Mouse (Mus musculus) intestine, embryonic 16.5 days (tissue): ENCODE data around the gene Ssbp3. TPM values are rescaled to one million over a fixed set of nuclear protein-coding genes. Genes with fewer than 3 reads are reported as not detected.

Experiments used
- ATAC-seq: fragments of 200-750 bp; cut with Nextera tagmentation; 2 replicates; pipeline ENCODE4 v1.8.0; 2017; ENCODE audit warnings: moderate TSS enrichment, moderate library complexity
- H3K27ac ChIP-seq: fragments of 300-500 bp; sonication (generic); 2 replicates; pipeline ENCODE4 v1.5.1; 2014; ENCODE audit warnings: mild to moderate bottlenecking, low read length
- H3K27me3 ChIP-seq: fragments of 300-500 bp; sonication (generic); replicated peaks from 2 replicates; pipeline ENCODE4 v1.6.1; 2014; ENCODE audit warnings: low read length, control low read depth, mixed read lengths; ENCODE audit not compliant: control insufficient read depth, insufficient read depth
- H3K36me3 ChIP-seq: fragments of 300-500 bp; sonication (generic); 2 replicates; pipeline ENCODE4 v1.6.1; 2014; ENCODE audit warnings: low read length, control low read depth; ENCODE audit not compliant: control insufficient read depth, insufficient read depth
- H3K4me1 ChIP-seq: fragments of 300-500 bp; sonication (generic); 2 replicates; pipeline ENCODE4 v1.6.1; 2014; ENCODE audit warnings: low read length, control low read depth, mixed read lengths; ENCODE audit not compliant: control insufficient read depth, insufficient read depth
- H3K4me2 ChIP-seq: fragments of 300-500 bp; sonication (generic); 2 replicates; pipeline ENCODE4 v1.6.1; 2014; ENCODE audit warnings: low read depth, low read length, control low read depth
- H3K4me3 ChIP-seq: fragments of 300-500 bp; sonication (generic); 2 replicates; pipeline ENCODE4 v1.5.1; 2014; ENCODE audit warnings: mild to moderate bottlenecking, low read length
- H3K9ac ChIP-seq: fragments of 300-500 bp; sonication (generic); 2 replicates; pipeline ENCODE4 v1.6.1; 2014; ENCODE audit warnings: low read depth, low read length
- H3K9me3 ChIP-seq: fragments of 300-500 bp; sonication (generic); 2 replicates; pipeline ENCODE4 v1.6.1; 2016; ENCODE audit warnings: low read length, control low read depth; ENCODE audit not compliant: control insufficient read depth
- WGBS: fragments of 180-500 bp; shearing (Covaris S2); extraction: QIAGEN DNeasy Blood & Tissue Kit; methylation state at CpG from one replicate; pipeline ENCODE4 v1.1.7; 2014; 5-methylcytosine and 5-hydroxymethylcytosine counted together
- polyA plus RNA-seq: library from polyadenylated mRNA; unstranded; fragments of >200 nt; fragmentation: Nextera tagmentation; extraction: Ambion mirVana; gene quantifications from 2 replicates; pipeline ENCODE4 v1.2.1, GENCODE M21; 2015

Gene Ssbp3
- polyA plus RNA-seq, 1 experiment from 2014 or later = 38.0 TPM

- Histone ChIP-seq H3K4me3 (no peak overlapping the region), H3K9me3 (no peaks in the 10 kb centered on the region), H3K4me2 (no peak overlapping the region), H3K27ac (peak overlapping the region; percentile 6; the same call in 1 of the 2 replicates), H3K4me1 (peaks cover 64% of the 10 kb centered on the region), H3K27me3 (no peaks in the 10 kb centered on the region), H3K36me3 (no peaks in the 10 kb centered on the region), H3K9ac (no peak overlapping the region)
- 58% methylated on average over 3 of the region's 3 CpGs for WGBS
- ATAC-seq = no peak
Observed at GRCm38 (mm10) chr4:106958561-106958960, 48.1 kb downstream of the Ssbp3 start.

- no peak overlapping the region for H3K27ac ChIP-seq
- 43% methylated on average over 12 of the region's 12 CpGs for WGBS
Observed at GRCm38 (mm10) chr4:106959506-106960302, 49.2 kb downstream of the Ssbp3 start.

DNA sequence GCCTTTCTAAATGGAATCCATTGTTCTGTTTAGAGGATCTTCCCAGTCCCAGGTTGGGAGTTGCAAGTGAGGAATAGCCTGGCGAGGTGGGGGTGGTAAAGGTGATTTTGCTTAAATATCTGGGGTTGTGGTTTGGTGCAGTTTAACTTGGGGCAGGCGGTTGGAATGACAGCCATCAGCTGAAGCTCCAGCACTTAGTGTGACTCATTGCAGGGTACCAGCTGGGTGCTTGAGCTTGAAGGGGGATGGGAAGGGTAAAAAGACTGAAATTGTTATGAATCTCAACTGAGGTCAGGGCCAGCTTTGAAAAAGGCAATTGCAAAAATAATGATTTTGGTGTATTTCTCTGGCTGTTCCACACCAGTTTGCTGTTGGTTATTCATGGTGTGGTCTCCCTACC is 50.0 kb downstream of the Ssbp3 start:
- H3K4me3 ChIP-seq = no peak overlapping the region
- ATAC-seq = no peak
- no peak overlapping the region for H3K9ac ChIP-seq
- H3K9me3 ChIP-seq = no peaks in the 10 kb centered on the region
- H3K27ac ChIP-seq = no peak overlapping the region
- WGBS = 90% methylated on average over 2 of the region's 2 CpGs
- H3K36me3 ChIP-seq = no peaks in the 10 kb centered on the region
- H3K4me1 ChIP-seq = peaks cover 64% of the 10 kb centered on the region
- H3K4me2 ChIP-seq = no peak overlapping the region
- no peaks in the 10 kb centered on the region for H3K27me3 ChIP-seq

More at GRCm38 (mm10) chr4:106959506-106960302, 49.2 kb downstream of the Ssbp3 start:
- Histone ChIP-seq H3K4me1 (peaks cover 69% of the 10 kb centered on the region), H3K27me3 (no peaks in the 10 kb centered on the region), H3K36me3 (no peaks in the 10 kb centered on the region), H3K9ac (no peak overlapping the region), H3K4me3 (no peak overlapping the region), H3K4me2 (no peak overlapping the region), H3K9me3 (no peaks in the 10 kb centered on the region)
- ATAC-seq = 0 out of 2 replicates have a peak, but pooled peaks have one; percentile 12

GRCm38 (mm10) chr4:106961321-106961720 is 50.8 kb downstream of the Ssbp3 start:
- no peak for ATAC-seq
- H3K27me3 ChIP-seq = no peaks in the 10 kb centered on the region
- H3K27ac ChIP-seq = no peak overlapping the region
- H3K9ac ChIP-seq = no peak overlapping the region
- H3K4me1 ChIP-seq = peaks cover 56% of the 10 kb centered on the region
- no peaks in the 10 kb centered on the region for H3K9me3 ChIP-seq
- H3K4me2 ChIP-seq = no peak overlapping the region
- WGBS = 90% methylated on average over 1 of the region's 1 CpGs
- no peaks in the 10 kb centered on the region for H3K36me3 ChIP-seq
- no peak overlapping the region for H3K4me3 ChIP-seq

DNA sequence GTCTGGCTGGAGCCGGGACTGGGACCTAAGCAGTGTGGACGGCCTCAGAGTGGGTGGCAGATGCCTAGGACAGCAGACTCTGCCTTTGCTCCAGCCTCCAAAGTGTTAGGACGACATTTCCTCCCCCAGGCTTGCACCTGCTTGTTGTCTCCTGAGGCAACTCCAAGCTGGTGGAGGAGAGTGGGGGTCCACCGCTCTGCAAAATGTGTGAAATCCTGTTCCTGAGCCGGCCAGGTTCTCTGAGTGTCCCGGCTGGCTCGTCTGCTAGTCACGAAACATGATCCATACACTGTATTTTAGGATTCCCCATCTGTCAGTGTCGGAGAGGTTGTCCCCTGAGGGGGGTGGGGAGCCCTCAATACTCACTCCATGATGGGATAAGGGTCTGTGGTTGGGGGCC is 53.9 kb downstream of the Ssbp3 start:
- Histone ChIP-seq H3K9me3 (no peaks in the 10 kb centered on the region), H3K27ac (no peak overlapping the region), H3K36me3 (no peaks in the 10 kb centered on the region), H3K4me1 (peaks cover 31% of the 10 kb centered on the region), H3K27me3 (no peaks in the 10 kb centered on the region), H3K4me3 (no peak overlapping the region), H3K4me2 (no peak overlapping the region), H3K9ac (no peak overlapping the region)
- 60% methylated on average over 9 of the region's 9 CpGs for WGBS
- no peak for ATAC-seq

DNA sequence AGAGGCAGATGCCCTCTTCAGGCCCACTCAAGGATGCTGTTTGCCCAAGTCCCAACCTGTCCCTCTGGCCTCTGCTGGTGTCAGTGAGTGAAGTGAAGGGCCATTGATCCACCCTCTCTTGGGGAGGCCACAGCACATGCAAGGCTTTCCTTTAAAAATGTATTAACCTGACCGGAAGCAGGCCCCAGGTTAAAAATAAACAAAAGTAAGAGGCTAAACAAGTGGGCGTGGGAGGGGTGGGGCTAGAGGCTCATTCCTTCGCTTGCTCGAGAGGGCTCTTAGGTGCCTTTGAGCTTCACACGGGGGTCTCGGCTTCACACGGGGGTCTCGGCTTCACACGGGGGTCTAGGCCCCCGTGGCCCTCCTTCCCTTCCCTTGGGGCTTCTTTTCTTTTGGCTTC is 54.5 kb downstream of the Ssbp3 start:
- 61% methylated on average over 10 of the region's 10 CpGs for WGBS
- no peak for ATAC-seq
- Histone ChIP-seq H3K4me1 (peaks cover 26% of the 10 kb centered on the region), H3K4me3 (no peak overlapping the region), H3K36me3 (no peaks in the 10 kb centered on the region), H3K9ac (no peak overlapping the region), H3K27me3 (no peaks in the 10 kb centered on the region), H3K27ac (no peak overlapping the region), H3K9me3 (no peaks in the 10 kb centered on the region), H3K4me2 (no peak overlapping the region)

- Histone ChIP-seq H3K9ac (no peak overlapping the region), H3K4me2 (no peak overlapping the region), H3K36me3 (no peaks in the 10 kb centered on the region), H3K9me3 (no peaks in the 10 kb centered on the region), H3K4me3 (no peak overlapping the region), H3K4me1 (peaks cover 28% of the 10 kb centered on the region), H3K27ac (no peak overlapping the region), H3K27me3 (no peaks in the 10 kb centered on the region)
- no peak for ATAC-seq
- 75% methylated on average over 3 of the region's 3 CpGs for WGBS
Observed at GRCm38 (mm10) chr4:106966443-106966842, 55.9 kb downstream of the Ssbp3 start.

DNA sequence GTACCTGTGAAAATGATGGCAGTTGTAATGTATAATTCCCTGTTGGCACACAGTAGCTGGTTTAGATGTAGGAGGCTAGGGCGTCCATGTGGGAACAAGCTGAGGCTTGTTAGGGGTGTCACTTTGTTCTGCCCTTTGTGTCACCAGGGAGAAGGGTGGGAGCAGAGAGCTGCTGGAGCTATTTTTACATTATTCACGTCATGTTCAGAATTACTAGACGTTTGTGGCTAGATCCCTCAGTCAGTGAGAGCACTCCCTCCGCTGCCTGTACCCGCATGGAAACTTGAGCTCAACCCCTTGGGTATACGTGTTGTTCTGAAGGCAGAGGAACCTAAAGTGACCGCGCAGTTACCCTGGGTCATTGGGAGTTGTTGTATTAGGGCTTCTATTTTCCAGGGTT is 58.4 kb downstream of the Ssbp3 start:
- no peak for ATAC-seq
- H3K27ac ChIP-seq = no peak overlapping the region
- no peak overlapping the region for H3K9ac ChIP-seq
- H3K4me2 ChIP-seq = no peak overlapping the region
- H3K4me1 ChIP-seq = peaks cover 23% of the 10 kb centered on the region
- 76% methylated on average over 8 of the region's 8 CpGs for WGBS
- H3K27me3 ChIP-seq = no peaks in the 10 kb centered on the region
- H3K4me3 ChIP-seq = no peak overlapping the region
- H3K9me3 ChIP-seq = no peaks in the 10 kb centered on the region
- no peaks in the 10 kb centered on the region for H3K36me3 ChIP-seq

DNA sequence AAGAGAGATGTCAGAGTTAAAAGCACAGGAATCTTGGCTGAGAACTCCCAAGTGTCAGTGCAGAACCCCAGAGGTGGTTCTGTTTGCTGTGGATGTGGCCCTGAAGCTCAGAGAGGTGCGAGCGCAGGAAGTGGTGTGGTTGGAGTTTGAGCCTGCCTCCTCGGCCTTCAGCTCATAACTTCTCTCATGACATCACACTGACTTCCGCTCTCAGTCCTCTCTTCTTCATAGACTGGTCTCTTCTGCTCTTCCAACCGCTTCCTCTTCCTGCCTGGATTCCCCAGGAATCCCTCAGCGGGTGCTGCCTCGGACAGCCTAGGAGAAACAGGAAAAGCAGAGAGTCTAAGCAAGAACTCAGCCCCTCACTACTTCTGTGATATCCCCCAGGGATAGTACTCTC is 60.3 kb downstream of the Ssbp3 start:
- H3K4me1 ChIP-seq = peaks cover 31% of the 10 kb centered on the region
- H3K4me3 ChIP-seq = no peak overlapping the region
- no peak overlapping the region for H3K4me2 ChIP-seq
- H3K27ac ChIP-seq = 0 out of 2 replicates have a peak overlapping the region, but pooled peaks have one; percentile 4
- H3K9me3 ChIP-seq = no peaks in the 10 kb centered on the region
- H3K9ac ChIP-seq = no peak overlapping the region
- H3K27me3 ChIP-seq = no peaks in the 10 kb centered on the region
- no peaks in the 10 kb centered on the region for H3K36me3 ChIP-seq
- ATAC-seq = no peak
- 60% methylated on average over 7 of the region's 7 CpGs for WGBS

- 90% methylated on average over 4 of the region's 4 CpGs for WGBS
- H3K4me3 ChIP-seq = no peak overlapping the region
- no peaks in the 10 kb centered on the region for H3K27me3 ChIP-seq
- no peak overlapping the region for H3K4me2 ChIP-seq
- H3K9ac ChIP-seq = no peak overlapping the region
- H3K4me1 ChIP-seq = peaks cover 43% of the 10 kb centered on the region
- ATAC-seq = no peak
- no peaks in the 10 kb centered on the region for H3K36me3 ChIP-seq
- H3K27ac ChIP-seq = no peak overlapping the region
- H3K9me3 ChIP-seq = no peaks in the 10 kb centered on the region
Observed at GRCm38 (mm10) chr4:106972061-106972460, 61.6 kb downstream of the Ssbp3 start.
